Comparison of ENCODE assay signal across 8 mouse cellular contexts in genomic region chr8:95716546-95717335, GRCm38 (mm10). TPM values are rescaled to one million over a fixed set of nuclear protein-coding genes. Genes with fewer than 3 reads are reported as not detected.
DNase-seq lines count a peak whose midpoint lies in the region; ATAC-seq and TF ChIP-seq lines count a peak whose summit lies in the region.

No protein-coding gene starts in this region.

- no peak for DNase-seq in gastrocnemius, adult 2 months
- DNase-seq in gastrocnemius, postnatal 25 days, result no peak
- peak; percentile 7 for DNase-seq in thymus, postnatal 0 days (ENCODE audit: low spot score)
- DNase-seq in thymus, postnatal 25 days, result no peak
- no peak for DNase-seq in limb, embryonic 11.5 days (ENCODE audit: low spot score)
- DNase-seq in left cerebral cortex, postnatal 4 days, result no peak

- intact Hi-C loops in gastrocnemius, adult 2 months (cut with DNase I), result no loop called here
- intact Hi-C loops in left cerebral cortex, postnatal 4 days (cut with DNase I), result no loop called here

- peak overlapping the region; percentile 97 for H3K4me3 ChIP-seq in gastrocnemius, adult 2 months
- peak overlapping the region; percentile 75 for H3K4me3 ChIP-seq in limb, embryonic 11.5 days (ENCODE audit: low read depth, low read length)
- peak overlapping the region; percentile 57 for H3K4me3 ChIP-seq in neural tube, embryonic 15.5 days (replicated peaks)

- H3K9ac ChIP-seq in limb, embryonic 11.5 days (ENCODE audit: low read length), result peak overlapping the region; percentile 80
- H3K9ac ChIP-seq in neural tube, embryonic 15.5 days (replicated peaks), result peak overlapping the region; percentile 57

- ATAC-seq in limb, embryonic 11.5 days (ENCODE audit: insufficient number of reproducible peaks, low FRiP score, low TSS enrichment, low read depth), result no peak
- ATAC-seq in neural tube, embryonic 15.5 days (ENCODE audit: low FRiP score), result no peak
- no peak for ATAC-seq in activated CD4-positive, CD25-positive, alpha-beta regulatory T cell, adult 4 months

- H3K27me3 ChIP-seq in limb, embryonic 11.5 days (ENCODE audit: control insufficient read depth, insufficient read depth, low read length), result no peaks in the 10 kb centered on the region
- H3K27me3 ChIP-seq in neural tube, embryonic 15.5 days (replicated peaks), result no peaks in the 10 kb centered on the region

- 19% methylated on average over 21 of the region's 21 CpGs for WGBS in limb, embryonic 11.5 days
- WGBS in neural tube, embryonic 15.5 days, result 20% methylated on average over 21 of the region's 21 CpGs

- H3K27ac ChIP-seq in gastrocnemius, adult 2 months, result peak overlapping the region; percentile 82
- H3K27ac ChIP-seq in limb, embryonic 11.5 days (replicated peaks; ENCODE audit: low read depth, low read length), result no peak overlapping the region
- peak overlapping the region; percentile 65; the same call in 1 of the 2 replicates for H3K27ac ChIP-seq in neural tube, embryonic 15.5 days (replicated peaks)

- no peaks in the 10 kb centered on the region for H3K9me3 ChIP-seq in limb, embryonic 11.5 days (ENCODE audit: control insufficient read depth, low read length)
- no peaks in the 10 kb centered on the region for H3K9me3 ChIP-seq in neural tube, embryonic 15.5 days (replicated peaks)

- peaks cover 9% of the 10 kb centered on the region for H3K4me1 ChIP-seq in limb, embryonic 11.5 days (ENCODE audit: control insufficient read depth, insufficient read depth, low read length)
- H3K4me1 ChIP-seq in neural tube, embryonic 15.5 days, result peaks cover 20% of the 10 kb centered on the region

- H3K4me2 ChIP-seq in limb, embryonic 11.5 days (ENCODE audit: low read depth, severe bottlenecking), result peak overlapping the region; percentile 87
- H3K4me2 ChIP-seq in neural tube, embryonic 15.5 days, result peak overlapping the region; percentile 82

- peaks cover 14% of the 10 kb centered on the region; the same call in 1 of the 2 replicates for H3K36me3 ChIP-seq in limb, embryonic 11.5 days (ENCODE audit: control insufficient read depth, insufficient read depth, low read length)
- H3K36me3 ChIP-seq in neural tube, embryonic 15.5 days, result peaks cover 51% of the 10 kb centered on the region

- TF ChIP-seq CTCF in gastrocnemius, adult 2 months (IDR thresholded peaks at IDR 0.05), result no peak

RNA-seq across cellular contexts. Expression of gene Setd6, which starts 1.1 kb away (rescaled TPM):
- 10 to 100 TPM; 10.7 to 13.3 TPM for total RNA-seq in gastrocnemius, adult 2 months (2021)
- 10 to 100 TPM in 1 of 2 experiments, 1 to 10 TPM in 1; 9.5 to 10.4 TPM for total RNA-seq in gastrocnemius, postnatal 25 days (2021)
- 19.7 and 20.4 TPM in 2 replicates for polyA plus RNA-seq in thymus, postnatal 0 days (2015; fragmentation: Nextera tagmentation; extraction: Ambion mirVana)
- 17.8 and 19.7 TPM in 2 replicates for polyA plus RNA-seq in limb, embryonic 11.5 days (2014; fragmentation: Nextera tagmentation; extraction: Ambion mirVana)
- polyA plus RNA-seq in neural tube, embryonic 15.5 days (2015; fragmentation: Nextera tagmentation; extraction: Ambion mirVana), result 32.9 and 34.8 TPM in 2 replicates
- 10 to 100 TPM in 1 of 2 experiments, 1 to 10 TPM in 1; 6.2 to 11.7 TPM for polyA plus RNA-seq in activated CD4-positive, CD25-positive, alpha-beta regulatory T cell, adult 4 months (2017; shearing (Covaris generic))
- 10 to 100 TPM; 27.9 to 28.5 TPM for total RNA-seq in left cerebral cortex, postnatal 4 days (2021)

RNA-seq across cellular contexts. Expression of gene Ndrg4, which starts 40.0 kb away (rescaled TPM):
- total RNA-seq in gastrocnemius, adult 2 months (2021), result 1 to 10 TPM; 2.4 to 4.0 TPM
- 1 to 10 TPM; 4.6 to 5.9 TPM for total RNA-seq in gastrocnemius, postnatal 25 days (2021)
- 3.2 and 4.1 TPM in 2 replicates for polyA plus RNA-seq in thymus, postnatal 0 days (2015; fragmentation: Nextera tagmentation; extraction: Ambion mirVana)
- polyA plus RNA-seq in limb, embryonic 11.5 days (2014; fragmentation: Nextera tagmentation; extraction: Ambion mirVana), result 8.7 and 11.3 TPM in 2 replicates
- polyA plus RNA-seq in neural tube, embryonic 15.5 days (2015; fragmentation: Nextera tagmentation; extraction: Ambion mirVana), result 495 and 557 TPM in 2 replicates
- under 1 TPM in 1 of 2 experiments, not detected in 1; 0.97 TPM for polyA plus RNA-seq in activated CD4-positive, CD25-positive, alpha-beta regulatory T cell, adult 4 months (2017; shearing (Covaris generic))
- total RNA-seq in left cerebral cortex, postnatal 4 days (2021), result 100 to 1,000 TPM; 540 to 651 TPM

Comparison
In these comparisons a context has a peak if more than half of its experiments do, and no peak if none do; other contexts are left out.
1. RNA of gene Ndrg4, which starts 40.0 kb away (polyA plus RNA-seq): 495 to 557 TPM in neural tube, embryonic 15.5 days; 8.7 to 11.3 TPM in limb, embryonic 11.5 days, 3.2 to 4.1 TPM in thymus, postnatal 0 days and 0.97 TPM in activated CD4-positive, CD25-positive, alpha-beta regulatory T cell, adult 4 months; every median in the first group is over 10 times any median in the second.
2. Peak in every context shown above with its lines, with median percentiles within 50 percentile points of each other: H3K4me3 ChIP-seq.